Mouse (Mus musculus): ENCODE measurements around the gene Rab22a.
"Not testable (repeated sequence)": the region's sequence is repeated elsewhere in the genome, so short reads cannot be mapped to it uniquely, and the experiment has no call there.

The Rab22a gene

DNA sequence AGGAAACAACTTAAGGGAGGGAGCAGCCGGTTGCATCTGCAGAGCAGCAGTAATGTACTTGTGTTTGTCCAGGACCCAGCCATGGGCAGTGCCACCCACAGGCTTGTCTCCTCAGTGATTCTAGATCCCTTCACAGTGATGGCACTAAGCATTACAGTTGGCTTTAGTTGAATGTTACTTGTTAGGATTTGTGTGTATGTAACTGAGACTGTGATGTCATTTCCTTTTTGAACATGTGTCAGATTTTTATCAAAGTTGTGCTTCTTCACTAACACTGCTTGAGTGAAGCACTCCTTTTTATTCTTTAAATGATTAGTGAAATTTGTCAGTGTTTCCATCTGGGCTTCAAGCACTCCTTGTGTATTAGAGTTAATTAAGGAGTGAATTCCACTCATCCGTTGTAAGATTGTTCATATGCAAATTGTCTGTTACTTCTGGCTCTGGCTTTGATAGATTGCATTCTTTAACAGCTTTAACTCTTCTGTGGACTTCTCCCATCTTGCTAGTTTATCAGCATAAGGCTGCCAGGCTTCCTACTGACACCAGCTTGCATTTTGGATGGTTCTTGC is 12.9 kb downstream of the Rab22a start:
- no peak for DNase-seq

DNA sequence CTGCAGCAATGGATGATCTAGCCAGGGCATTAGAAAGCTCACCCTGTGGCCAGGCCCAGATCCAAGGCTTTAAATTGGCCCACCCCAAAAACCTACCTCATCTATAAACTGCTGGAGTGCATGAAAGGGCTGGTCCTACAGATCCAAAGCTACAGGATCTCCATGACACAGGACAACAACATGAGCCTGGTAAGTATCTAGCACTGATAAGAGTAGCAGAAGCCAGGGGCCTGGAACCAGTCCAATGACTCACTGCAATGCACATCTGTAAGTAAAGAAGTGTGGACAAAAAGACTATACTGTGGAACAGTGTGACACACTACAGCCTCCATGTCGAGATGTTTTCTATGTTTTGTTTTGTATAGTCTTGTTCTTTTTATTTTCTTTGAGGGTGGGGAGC is 13.9 kb downstream of the Rab22a start:
- DNase-seq: no peak

DNA sequence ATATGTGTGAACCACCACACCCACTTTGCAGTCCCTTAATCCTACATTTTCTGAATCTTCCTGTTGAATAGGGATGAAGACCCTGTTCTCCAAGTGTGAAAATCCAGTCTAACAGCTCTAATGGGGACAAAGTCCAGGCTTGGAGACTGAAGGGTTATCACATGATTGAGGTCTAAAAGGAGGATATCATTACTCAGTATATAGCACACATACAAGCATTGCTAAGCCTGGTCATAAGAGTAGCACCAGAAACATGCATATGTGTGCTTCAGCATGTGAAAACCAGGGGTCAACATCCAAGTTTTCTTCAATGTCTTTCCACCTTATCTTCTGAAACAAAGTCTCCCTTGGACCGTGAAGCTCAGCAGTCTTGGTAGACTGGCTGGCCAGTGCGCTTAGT is 19.0 kb downstream of the Rab22a start:
- no peak for DNase-seq

DNA sequence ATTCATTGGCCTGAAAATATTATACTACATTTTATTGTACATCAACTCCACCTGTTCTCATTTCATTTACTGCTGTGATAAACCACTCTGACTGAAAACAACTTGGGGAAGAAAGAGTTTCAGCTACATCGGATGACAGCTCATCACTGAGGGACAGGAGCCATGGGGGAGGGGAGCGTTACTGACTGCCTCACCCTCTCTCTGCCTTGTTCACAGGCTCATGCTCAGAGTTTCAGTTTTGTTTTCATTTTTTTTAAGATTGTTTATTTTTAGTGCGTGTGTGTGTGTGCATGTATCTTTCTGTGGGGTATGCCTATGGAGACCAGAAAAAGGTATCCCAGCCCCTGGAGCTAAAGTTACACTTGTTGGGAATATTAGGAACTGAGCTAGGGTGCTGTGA is 19.7 kb downstream of the Rab22a start:
- peak; percentile 55 for DNase-seq

DNA sequence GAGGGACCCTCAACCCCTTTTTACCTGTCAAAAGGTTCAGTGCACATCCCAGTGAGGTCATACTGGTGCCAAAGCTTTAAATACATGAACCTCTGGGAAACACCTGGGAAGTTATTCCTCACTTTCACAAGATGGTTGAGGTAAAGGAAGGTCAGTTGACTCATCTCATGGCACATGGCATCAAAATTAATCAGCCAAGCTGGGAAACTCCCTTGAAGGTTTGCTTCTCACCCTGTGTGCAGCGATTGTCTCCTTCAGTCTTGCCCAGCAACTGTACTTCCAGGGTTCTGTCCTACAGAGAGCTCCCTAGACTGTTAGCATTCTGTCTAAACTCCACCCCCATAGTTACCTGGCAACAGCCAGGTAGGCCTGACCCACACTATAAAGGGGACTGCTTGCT is 20.6 kb downstream of the Rab22a start:
- DNase-seq: no peak

DNA sequence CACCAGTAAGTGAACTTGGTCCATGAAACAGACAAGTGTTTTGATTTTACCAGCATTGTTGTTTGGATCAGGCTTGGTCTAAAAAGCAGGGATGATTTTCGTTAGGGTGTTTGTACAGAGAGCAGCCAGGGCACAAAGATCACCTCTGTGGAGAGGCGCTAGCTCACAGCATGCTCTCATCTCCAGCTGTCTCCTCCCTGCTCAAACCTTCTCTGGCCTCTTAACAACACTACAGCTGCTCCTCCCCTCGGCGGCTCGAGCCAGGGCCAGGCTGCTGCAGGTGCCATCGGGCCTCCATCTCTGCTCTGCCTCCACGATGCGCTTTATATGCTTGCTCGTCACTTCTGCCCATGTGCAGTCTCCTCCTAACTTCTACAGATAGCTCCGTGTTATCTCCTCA is 23.2 kb downstream of the Rab22a start:
- no peak for DNase-seq

DNA sequence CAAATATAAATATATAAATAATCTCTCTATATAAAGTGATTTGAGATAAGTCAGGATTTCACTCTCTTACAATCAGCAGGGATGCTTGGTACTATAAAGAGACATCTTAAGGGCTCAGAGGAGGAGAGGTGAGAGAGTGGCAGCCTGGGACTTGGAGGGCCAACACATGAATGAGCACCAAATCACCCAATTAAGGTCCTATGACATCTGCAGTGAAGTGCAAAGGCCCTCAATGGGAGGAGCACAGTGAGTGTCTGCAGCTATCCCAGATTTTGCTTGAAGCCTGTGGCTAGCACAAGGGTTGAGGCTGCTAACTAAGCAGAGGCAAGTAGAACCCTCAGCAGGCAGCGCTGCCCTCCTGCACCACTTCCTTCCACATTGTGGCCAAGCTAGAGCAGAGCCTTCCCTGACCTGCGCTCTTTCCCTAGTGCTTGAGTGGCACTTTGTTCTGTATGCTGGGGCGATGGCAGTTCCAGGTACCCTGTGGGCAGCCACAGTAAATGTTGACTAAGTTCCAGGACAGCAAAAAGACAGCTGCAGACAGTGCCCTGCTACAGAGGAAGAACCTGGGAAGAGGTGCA is 26.3 kb downstream of the Rab22a start:
- peak; percentile 15 for DNase-seq

DNA sequence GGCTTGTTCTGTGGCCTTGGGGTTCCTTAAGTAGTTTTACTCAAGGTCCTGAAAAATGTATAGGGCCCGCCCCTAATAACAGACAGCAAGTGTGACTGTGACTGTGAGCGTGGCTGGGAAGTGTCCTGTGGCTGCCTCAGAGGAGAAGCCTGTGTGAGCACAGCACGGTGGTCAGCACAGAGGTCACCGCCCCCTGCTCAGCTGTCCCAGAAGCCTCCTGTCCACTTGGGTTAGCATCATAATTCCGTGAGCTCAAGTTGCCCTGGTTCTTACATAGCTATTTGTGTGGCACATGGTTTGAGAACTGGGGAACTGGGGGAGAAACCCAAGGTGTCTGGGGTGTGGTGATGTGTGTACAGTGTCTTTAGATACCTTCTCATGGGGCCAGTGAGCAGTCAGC is 27.8 kb downstream of the Rab22a start:
- DNase-seq: no peak

DNA sequence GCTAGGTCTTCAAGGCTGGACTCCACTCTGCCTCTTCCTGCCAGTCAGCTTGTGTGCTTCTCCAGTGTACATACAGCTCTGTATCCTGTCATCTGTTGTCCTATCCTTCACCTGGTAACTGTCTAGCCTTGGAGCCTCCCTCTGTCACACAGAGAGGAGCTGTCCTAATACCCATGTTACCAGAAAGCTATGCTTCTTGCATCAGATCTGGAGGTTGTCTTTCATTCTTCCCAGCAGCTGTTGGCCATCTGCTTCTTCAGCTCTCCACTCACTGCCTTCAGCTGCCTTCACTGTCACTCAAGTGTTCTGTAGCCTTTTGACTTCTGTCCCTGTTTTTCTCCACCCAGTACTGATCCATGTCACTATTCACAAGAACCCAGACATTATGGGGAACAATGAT is 30.3 kb downstream of the Rab22a start:
- DNase-seq: no peak

DNA sequence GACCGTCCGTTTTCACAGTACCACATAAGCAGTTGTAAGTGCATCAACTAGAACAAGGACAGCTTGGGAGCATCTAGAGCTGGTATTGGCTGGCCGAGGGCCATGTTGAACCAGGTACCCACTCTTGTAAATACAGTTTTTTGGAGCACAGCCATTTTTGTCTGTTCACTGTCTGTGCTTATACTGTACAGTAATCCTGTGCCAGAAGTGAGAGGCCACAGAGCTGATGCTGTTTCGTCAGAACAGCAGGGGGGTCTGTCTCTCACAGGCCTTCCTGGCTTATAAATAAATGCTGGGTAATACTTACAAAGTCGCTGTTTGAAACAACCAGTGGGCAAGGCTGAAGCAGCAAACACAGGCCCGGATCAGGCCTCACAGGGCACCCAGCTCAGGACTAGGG is 32.2 kb downstream of the Rab22a start:
- no peak for DNase-seq

DNA sequence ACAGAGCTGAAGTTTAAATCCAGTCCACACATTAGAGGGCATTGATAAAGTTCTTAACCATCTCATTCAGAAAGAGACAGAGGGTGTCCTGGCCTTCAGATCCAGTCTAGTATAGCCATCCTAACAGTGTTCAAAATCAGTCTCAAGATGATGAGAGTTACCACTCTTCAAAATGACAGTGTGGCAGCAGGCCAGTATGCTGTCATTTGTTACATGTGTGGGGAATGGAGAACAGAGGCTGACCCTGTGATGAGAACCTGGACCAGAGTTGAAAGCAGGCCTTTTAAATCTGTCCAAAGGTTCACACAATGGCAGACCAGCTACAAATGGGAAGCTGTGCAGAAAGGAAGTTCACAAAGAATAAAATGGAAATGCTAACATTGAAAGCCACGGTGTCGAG is 33.1 kb downstream of the Rab22a start:
- DNase-seq: no peak

DNA sequence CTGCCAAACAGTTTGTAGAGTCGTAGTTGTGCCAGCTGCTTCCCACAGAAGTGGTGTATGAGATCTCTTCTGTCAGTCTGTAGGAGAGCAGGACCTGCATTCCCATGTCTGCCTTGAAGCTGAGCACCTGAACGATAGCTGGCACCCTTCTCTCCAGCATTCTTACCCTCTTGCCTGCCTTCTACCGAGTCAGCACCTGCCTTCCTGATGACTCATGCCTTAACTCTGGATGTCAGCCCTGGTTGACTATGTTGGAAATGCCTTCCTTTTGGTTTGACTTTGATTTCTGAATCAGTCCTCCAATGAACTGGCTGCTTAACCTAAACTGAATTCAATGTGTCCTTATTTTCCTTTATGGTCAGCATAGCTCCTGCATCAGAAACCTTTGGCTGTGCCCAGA is 39.3 kb downstream of the Rab22a start:
- DNase-seq: no peak

DNA sequence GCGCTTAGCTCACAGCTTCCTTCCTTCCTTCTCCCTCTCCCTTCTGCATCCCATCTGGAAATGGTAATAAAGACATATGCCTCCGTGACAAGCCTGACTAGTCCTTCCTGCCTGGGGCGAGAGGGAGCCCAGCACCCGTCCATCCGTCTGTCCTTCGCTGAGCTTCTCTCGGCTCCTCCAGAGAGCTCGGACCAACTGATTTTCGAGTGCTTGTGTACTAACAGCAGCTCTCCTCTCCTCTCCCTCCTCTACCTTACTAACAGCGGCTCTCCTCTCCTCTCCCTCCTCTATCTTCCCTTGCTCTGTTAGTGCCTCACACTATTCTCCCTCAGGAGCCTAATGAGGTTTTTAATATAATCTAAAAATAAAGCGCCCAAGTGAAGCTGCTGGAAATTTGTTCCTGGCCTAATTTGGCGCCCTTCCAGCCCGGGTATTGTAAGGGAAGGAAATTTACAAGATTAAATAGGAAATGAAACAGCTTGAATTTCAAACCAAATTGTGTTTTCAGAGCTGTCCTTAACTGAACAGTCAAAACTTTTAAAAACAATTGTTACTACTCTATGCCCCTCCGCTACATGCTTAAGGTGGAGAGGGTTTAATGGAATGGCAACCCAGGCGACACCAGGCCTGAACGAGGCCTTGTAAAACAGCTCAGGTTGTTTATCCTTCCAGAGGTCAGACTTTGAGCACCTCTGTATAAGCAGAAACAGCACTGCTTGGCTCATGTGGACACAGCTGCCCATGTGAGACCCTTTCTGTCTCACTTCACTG is 42.7 kb downstream of the Rab22a start:
- no peak for DNase-seq

DNA sequence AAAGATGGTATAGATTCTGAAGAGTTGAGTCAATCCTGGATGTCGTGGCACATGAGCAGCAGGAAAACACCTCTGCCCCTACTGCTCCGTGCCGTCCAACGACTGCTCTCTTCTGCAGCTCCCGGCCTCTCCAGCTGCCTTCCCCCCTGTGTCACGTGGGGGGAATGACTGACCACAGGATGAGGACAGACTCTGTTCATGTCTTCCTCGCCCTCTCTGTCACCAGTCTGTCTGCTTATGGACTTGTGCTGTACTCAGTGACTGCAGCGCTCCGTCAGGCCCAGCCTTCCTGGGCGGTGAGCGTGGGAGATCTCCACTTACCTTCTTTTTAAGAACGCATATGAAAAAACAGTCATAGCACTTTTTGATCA is 43.3 kb downstream of the Rab22a start:
- DNase-seq: no peak

DNA sequence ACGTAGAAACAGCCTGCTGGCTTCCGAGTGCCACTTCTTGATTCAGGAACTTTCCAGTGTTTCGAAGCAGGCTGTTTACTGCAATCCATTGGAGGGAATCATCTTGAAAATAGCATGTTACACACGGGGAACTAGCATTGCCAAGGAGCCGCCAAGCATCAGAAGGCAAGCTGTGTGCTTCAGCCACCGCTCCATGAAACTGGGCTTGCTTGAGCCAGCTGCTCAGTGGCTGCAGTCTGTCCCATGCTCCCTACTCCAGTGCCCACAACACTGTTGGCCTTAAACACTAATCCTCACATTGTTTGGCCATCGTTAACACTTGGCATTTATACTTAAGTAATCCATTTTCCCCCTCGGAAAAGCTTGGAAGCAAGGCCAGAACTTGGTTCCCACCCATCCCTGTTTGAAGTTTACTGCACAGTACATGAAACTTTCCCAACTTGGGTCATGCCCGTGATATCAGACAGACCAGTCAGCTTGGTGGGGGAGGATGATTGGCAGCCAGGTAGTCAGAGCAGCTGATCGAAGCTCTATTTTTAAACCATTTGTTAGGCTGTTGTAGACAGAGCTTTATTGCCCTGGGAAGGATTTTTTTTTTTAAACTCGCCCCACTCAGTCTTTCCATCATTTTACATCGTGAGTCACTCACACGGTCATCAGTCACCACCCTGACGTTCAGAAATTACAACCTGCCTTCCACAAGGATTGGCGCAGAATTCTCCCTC is 46.4 kb downstream of the Rab22a start:
- DNase-seq: no peak

DNA sequence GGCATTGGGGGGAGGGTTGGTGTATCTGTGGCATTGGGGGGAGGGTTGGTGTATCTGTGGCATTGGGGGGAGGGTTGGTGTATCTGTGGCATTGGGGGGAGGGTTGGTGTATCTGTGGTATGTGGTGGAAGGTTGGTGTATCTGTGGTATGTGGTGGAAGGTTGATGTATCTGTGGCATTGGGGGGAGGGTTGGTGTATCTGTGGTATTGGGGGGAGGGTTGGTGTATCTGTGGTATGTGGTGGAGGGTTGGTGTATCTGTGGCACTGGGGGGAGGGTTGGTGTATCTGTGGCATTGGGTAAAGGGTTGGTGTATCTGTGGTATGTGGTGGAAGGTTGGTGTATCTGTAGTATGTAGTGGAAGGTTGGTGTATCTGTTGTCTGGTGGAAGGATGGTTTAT is 48.1 kb downstream of the Rab22a start:
- DNase-seq: not testable (repeated sequence)

DNA sequence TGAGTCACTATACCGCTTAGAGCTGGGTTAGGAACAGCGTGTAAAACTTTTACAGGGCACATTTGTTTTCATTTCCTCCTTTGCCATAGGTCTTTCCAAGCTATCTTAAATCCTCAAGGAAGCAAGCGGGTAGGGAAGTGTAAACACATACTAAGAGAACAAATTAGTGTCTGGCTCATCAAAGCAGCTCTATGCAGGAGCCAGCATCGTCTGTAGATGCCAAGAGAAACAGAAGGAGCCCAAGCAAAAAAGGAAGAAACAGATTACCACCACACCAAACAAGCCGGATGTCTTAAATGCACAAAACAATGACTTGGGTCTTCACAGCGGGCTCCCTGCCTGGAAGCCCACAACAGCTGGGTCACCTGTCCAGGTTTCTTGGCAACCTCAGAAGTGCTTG is 50.6 kb downstream of the Rab22a start:
- no peak for DNase-seq

DNA sequence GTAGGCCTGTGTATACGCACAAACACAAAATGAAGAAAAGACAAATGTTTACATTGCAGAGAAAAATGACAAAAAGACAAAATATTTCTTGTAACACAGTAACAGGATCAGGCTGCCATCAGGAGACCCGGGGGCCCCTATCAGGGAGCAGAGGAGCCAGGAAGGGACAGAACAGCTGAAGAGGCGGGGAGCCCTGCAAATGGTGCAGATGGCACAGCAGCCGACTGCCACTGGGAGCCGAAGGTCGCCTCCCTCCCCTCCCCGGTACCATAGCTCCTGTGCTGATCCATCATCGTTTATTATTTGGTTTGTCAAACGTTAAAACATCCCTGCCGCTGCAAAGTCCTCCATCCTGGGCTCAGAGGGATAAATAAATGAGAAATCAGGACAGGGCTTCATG is 53.1 kb downstream of the Rab22a start:
- no peak for DNase-seq

DNA sequence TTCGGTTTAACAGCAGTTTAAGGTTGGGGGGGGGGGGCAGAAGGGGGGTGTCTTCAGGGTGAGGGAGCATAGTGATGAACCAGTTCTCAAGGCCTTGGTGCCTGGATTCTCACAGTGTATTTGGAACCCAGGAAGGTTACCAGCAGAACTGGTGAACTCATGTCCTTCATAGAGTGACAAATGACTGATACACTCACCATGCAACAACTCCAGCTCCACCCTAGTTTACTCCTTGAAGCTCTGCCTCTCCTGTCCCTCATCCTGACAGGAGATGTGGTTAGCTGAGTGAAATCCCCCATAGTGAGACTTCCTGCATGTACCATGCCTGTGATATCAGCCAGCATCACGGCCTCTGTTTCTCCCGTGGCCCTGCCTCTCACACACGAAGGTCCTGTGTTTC is 53.7 kb downstream of the Rab22a start:
- no peak for DNase-seq

DNA sequence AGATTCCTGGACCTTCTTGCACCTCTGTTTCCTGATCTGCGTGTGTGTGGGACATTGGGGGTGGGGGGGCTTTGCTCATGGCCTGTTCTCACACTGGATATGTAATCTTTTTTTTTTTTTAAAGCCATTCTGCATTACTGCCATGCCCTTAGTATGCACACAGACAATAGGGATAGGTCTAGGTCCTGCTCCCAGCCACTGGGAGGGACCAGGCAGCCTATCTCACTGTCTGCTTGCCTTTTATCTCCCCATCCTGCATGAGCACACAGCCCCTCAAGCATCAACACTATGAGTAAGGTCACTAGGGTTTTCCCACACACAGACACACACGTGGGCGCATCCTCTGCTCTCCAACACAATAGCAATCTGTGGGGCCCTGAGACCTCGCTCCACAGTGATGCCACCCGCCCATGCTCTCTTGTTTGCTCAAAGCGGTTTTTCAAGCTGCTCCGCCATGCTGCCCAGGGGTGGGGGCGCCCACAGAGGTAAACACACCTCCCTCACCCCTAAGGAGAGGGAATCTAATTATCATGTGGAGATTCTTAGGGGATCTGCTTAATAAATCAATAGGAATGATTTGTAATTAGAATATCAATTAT is 55.2 kb downstream of the Rab22a start:
- no peak for DNase-seq

DNA sequence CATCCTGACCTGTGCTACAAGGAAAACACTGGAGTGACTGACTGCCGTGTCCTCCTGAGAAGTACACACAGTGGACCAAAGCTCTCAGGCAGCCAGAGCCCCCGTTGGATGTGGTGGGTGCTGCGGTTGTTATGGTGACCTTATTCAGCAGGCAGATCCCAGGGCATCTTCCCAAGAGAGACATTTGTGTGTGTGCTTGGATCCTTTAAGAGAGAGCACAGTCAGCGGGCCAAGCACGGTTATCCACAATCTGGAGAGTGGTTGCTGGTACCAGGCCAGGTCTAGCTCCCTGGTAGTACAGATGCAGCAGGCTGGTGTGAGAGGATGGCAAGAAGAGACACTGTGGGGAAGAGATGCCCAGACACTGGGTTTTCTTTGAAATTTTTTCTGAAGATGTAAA is 57.4 kb downstream of the Rab22a start:
- DNase-seq: no peak

DNA sequence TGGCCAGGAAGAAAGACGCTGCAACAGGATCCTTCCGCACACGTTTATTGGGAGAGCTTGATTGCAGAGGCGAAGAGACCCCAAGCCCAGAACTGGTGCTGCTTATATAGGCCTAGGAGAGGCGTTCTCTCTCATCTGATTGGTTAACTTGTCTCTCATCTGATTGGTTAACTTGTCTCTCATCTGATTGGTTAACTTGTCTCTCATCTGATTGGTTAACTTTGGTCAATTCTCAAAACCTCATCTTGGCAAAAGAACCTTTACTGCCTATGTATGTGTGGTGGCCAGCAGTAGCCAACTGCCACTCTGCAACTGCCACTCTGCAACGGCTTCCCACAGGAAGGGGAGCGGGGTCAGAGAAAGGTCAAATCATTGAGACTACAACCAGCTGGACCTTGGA is 59.6 kb downstream of the Rab22a start, which contains the start of gene 1700010B08Rik:
Gene 1700010B08Rik (plus strand): TSS at position 301 of the 400 bp plus-strand sequence.
- DNase-seq: not testable (repeated sequence)

DNA sequence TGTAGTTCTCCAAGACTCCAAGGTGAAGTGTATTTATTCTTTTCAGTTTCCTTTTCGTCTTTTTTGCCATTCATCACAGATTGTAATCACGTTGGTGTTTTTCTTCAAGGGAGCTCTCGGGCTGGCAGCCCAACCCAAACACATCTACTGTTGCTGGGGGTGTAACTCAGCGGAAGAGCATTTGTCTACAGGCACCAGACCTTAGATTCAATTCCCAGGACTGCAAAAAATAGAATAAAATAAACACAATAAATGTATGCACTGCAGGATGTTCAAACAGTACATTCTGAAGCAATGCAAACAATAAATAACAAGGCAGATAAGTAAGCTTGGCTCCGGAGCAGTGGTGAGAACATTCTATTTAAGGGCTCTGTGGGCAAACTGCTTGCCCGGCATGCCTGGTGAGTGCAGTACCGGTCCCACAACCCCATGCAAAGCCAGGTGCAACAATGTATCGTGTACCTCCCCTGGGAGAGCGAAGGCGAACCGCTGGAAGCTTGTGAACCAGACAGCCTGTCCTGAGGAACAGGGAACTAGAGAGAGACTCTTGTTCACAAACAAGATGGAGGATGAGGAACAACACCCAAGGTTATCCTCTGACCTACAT is 62.8 kb downstream of the Rab22a start:
- DNase-seq: no peak

Data from thymus, postnatal 14 days (tissue).